Mouse (Mus musculus): Measurements from ENCODE around the gene Dio1. TPM values are rescaled to one million over a fixed set of nuclear protein-coding genes. Genes with fewer than 3 reads are reported as not detected.

Dio1 gene
- polyA plus RNA-seq, 1 experiment: not detected

DNA sequence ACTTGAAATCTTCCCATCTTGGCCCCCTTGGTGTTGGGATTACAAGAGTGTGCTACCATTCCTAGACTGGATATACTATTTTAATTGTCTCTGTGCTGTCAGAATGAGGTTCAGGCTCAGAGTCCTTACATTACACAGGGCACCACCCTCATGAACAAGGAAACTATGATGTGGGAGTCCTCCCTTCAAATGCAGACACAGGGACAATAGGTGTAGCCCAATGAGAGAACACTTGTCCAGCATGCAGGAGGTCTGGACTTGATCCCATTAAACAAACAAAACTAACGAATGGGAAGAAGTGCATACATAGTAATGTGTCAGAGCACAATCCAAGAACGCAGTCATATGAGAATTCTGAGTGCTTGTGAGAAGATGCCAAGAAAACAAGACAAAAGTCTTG, 19.5 kb downstream of the Dio1 start:
- Histone ChIP-seq H3K4me3 (replicated peaks) (no peak overlapping the region), H3K4me1 (ENCODE audit: control insufficient read depth) (peaks cover 2% of the 10 kb centered on the region; the same call in 1 of the 2 replicates), H3K9me3 (ENCODE audit: control insufficient read depth, low read length) (no peaks in the 10 kb centered on the region), H3K36me3 (ENCODE audit: control insufficient read depth) (no peaks in the 10 kb centered on the region), H3K27me3 (ENCODE audit: control insufficient read depth) (no peaks in the 10 kb centered on the region)
- TF ChIP-seq TAL1 (IDR thresholded peaks at IDR 0.05; ENCODE audit: low read length): no peak
- no peak for TF ChIP-seq GATA1 (IDR thresholded peaks at IDR 0.05; ENCODE audit: low read length)

GRCm38 (mm10) chr4:107286386-107286785, 20.6 kb downstream of the Dio1 start:
- Histone ChIP-seq H3K4me1 (ENCODE audit: control insufficient read depth) (no peaks in the 10 kb centered on the region), H3K4me3 (replicated peaks) (no peak overlapping the region), H3K36me3 (ENCODE audit: control insufficient read depth) (no peaks in the 10 kb centered on the region), H3K9me3 (ENCODE audit: control insufficient read depth, low read length) (no peaks in the 10 kb centered on the region), H3K27me3 (ENCODE audit: control insufficient read depth) (no peaks in the 10 kb centered on the region)
- no peak for TF ChIP-seq GATA1 (IDR thresholded peaks at IDR 0.05; ENCODE audit: low read length)
- TF ChIP-seq TAL1 (IDR thresholded peaks at IDR 0.05; ENCODE audit: low read length): no peak

- Histone ChIP-seq H3K4me1 (ENCODE audit: control insufficient read depth) (no peaks in the 10 kb centered on the region), H3K27me3 (ENCODE audit: control insufficient read depth) (no peaks in the 10 kb centered on the region), H3K9me3 (ENCODE audit: control insufficient read depth, low read length) (no peaks in the 10 kb centered on the region), H3K36me3 (ENCODE audit: control insufficient read depth) (no peaks in the 10 kb centered on the region), H3K4me3 (replicated peaks) (no peak overlapping the region)
- TF ChIP-seq TAL1 (IDR thresholded peaks at IDR 0.05; ENCODE audit: low read length) (no peak), GATA1 (IDR thresholded peaks at IDR 0.05; ENCODE audit: low read length) (no peak)
These were observed 21.3 kb downstream of the Dio1 start for GRCm38 (mm10) chr4:107285446-107286200.

GRCm38 (mm10) chr4:107280843-107281475, 26.0 kb downstream of the Dio1 start:
- Histone ChIP-seq H3K9me3 (ENCODE audit: control insufficient read depth, low read length) (no peaks in the 10 kb centered on the region), H3K36me3 (ENCODE audit: control insufficient read depth) (no peaks in the 10 kb centered on the region), H3K4me3 (replicated peaks) (no peak overlapping the region), H3K4me1 (ENCODE audit: control insufficient read depth) (no peaks in the 10 kb centered on the region), H3K27me3 (ENCODE audit: control insufficient read depth) (no peaks in the 10 kb centered on the region)
- no peak for TF ChIP-seq TAL1 (IDR thresholded peaks at IDR 0.05; ENCODE audit: low read length)
- TF ChIP-seq GATA1 (IDR thresholded peaks at IDR 0.05; ENCODE audit: low read length): no peak

DNA sequence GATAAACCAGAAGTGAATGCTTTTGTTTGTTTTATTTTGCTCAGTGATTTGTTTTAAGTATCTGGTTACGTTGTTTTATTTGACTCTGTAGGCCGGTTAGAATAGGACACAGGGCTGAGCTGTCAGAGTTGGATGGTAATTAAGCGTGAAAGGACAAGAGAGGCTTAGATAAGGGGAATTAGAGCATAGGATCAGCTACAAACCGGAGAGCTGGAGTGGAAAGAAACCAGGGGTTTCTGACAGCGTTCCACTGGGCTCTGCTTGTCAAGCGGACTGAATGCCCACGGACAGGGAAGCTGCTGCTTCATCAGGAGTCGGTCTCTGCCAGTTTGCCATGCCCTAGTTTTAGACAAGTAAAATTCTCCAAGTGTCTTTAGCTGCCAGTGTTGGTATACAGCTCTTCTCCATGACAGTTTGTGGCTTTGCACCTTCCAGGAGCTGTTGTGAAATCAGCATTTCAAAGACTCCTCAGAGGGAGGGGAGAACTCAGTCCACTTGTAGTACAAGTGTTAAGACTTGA, 28.7 kb downstream of the Dio1 start:
- TF ChIP-seq GATA1 (IDR thresholded peaks at IDR 0.05; ENCODE audit: low read length) (no peak), TAL1 (IDR thresholded peaks at IDR 0.05; ENCODE audit: low read length) (no peak)
- Histone ChIP-seq H3K4me1 (ENCODE audit: control insufficient read depth) (no peaks in the 10 kb centered on the region), H3K36me3 (ENCODE audit: control insufficient read depth) (no peaks in the 10 kb centered on the region), H3K27me3 (ENCODE audit: control insufficient read depth) (no peaks in the 10 kb centered on the region), H3K9me3 (ENCODE audit: control insufficient read depth, low read length) (no peaks in the 10 kb centered on the region), H3K4me3 (replicated peaks) (no peak overlapping the region)

DNA sequence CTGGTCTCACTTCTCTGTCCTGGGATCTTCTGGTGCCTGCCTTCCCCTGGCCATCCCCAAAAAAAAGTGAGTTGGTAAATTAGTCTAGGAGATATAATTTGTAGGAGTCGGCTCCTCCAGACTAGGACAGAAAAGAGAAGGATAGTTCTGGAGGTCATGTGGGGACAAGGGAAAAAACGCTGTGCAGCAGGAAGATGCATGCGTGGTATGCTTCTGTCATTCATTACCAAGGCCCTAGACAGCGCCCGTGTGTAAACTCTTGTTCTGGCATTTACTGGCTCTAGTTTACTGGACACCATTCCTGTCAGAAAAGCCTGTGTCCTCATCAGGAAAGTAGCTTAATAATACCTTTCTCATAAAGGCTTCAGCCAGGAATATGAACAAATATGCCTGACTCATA, 32.5 kb downstream of the Dio1 start:
- H3K9me3 ChIP-seq (ENCODE audit: control insufficient read depth, low read length): no peaks in the 10 kb centered on the region
- H3K27me3 ChIP-seq (ENCODE audit: control insufficient read depth): no peaks in the 10 kb centered on the region
- TF ChIP-seq GATA1 (IDR thresholded peaks at IDR 0.05; ENCODE audit: low read length): no peak
- no peak for TF ChIP-seq TAL1 (IDR thresholded peaks at IDR 0.05; ENCODE audit: low read length)
- H3K36me3 ChIP-seq (ENCODE audit: control insufficient read depth): no peaks in the 10 kb centered on the region
- H3K4me3 ChIP-seq (replicated peaks): no peak overlapping the region
- H3K4me1 ChIP-seq (ENCODE audit: control insufficient read depth): no peaks in the 10 kb centered on the region

- Histone ChIP-seq H3K9me3 (ENCODE audit: control insufficient read depth, low read length) (no peaks in the 10 kb centered on the region), H3K27me3 (ENCODE audit: control insufficient read depth) (no peaks in the 10 kb centered on the region)
These were observed 33.3 kb downstream of the Dio1 start for GRCm38 (mm10) chr4:107273683-107274082.

DNA sequence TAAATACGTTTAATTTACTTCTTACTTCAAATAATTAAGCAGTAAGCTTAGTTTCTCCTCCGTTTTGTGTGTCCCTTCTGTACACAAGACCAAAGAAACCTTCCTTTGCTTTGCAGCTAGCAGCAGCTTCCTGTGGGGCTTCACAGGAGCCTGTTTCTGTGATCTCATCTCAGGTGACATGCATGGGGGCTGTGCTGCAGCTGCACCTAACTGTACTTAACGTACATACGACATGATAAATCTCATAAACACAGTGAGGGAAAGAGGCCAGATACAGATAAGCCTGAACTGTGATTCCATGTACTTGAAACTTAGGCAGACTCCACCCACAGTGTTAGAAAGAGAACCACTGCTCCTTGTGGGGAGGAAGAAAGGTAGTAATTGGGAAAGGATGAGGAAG, 47.0 kb downstream of the Dio1 start:
- H3K4me1 ChIP-seq (ENCODE audit: control insufficient read depth): no peaks in the 10 kb centered on the region

More at GRCm38 (mm10) chr4:107273683-107274082, 33.3 kb downstream of the Dio1 start:
- no peaks in the 10 kb centered on the region for H3K4me1 ChIP-seq (ENCODE audit: control insufficient read depth)
- TF ChIP-seq TAL1 (IDR thresholded peaks at IDR 0.05; ENCODE audit: low read length) (no peak), GATA1 (IDR thresholded peaks at IDR 0.05; ENCODE audit: low read length) (no peak)
- no peaks in the 10 kb centered on the region for H3K36me3 ChIP-seq (ENCODE audit: control insufficient read depth)
- H3K4me3 ChIP-seq (replicated peaks): no peak overlapping the region

DNA sequence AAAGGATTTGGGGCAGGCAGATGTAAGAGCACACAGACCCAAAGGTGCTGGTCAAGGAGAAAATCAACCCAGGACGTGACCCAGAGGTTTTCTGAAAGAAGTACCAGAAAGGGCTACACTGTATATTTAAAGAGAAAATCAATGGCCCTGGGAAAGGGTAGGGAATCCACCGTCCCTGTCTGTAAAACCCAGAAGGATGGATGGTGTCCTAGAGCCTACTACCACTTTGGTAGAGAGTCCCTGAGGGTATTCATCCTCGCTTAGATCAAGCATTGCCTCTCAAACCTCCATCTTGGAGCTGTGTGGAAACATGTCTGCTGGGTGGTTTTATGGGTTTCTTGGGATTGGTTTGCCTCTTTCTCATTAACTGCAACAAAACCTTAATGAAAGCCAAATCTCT, 52.6 kb downstream of the Dio1 start:
- Histone ChIP-seq H3K9me3 (ENCODE audit: control insufficient read depth, low read length) (no peaks in the 10 kb centered on the region), H3K36me3 (ENCODE audit: control insufficient read depth) (no peaks in the 10 kb centered on the region), H3K4me3 (replicated peaks) (peak overlapping the region; percentile 84), H3K27me3 (ENCODE audit: control insufficient read depth) (peaks cover 3% of the 10 kb centered on the region; the same call in 1 of the 2 replicates), H3K4me1 (ENCODE audit: control insufficient read depth) (peaks cover 42% of the 10 kb centered on the region)
- TF ChIP-seq GATA1 (IDR thresholded peaks at IDR 0.05; ENCODE audit: low read length): no peak
- no peak for TF ChIP-seq TAL1 (IDR thresholded peaks at IDR 0.05; ENCODE audit: low read length)

More for the DNA sequence above, 47.0 kb downstream of the Dio1 start:
- TF ChIP-seq GATA1 (IDR thresholded peaks at IDR 0.05; ENCODE audit: low read length) (no peak), TAL1 (IDR thresholded peaks at IDR 0.05; ENCODE audit: low read length) (no peak)
- H3K9me3 ChIP-seq (ENCODE audit: control insufficient read depth, low read length): 0 out of 2 replicates have a peak, but pooled peaks cover 1% of the 10 kb centered on the region
- no peak overlapping the region for H3K4me3 ChIP-seq (replicated peaks)
- no peaks in the 10 kb centered on the region for H3K36me3 ChIP-seq (ENCODE audit: control insufficient read depth)
- H3K27me3 ChIP-seq (ENCODE audit: control insufficient read depth): peaks cover 3% of the 10 kb centered on the region
